Mouse (Mus musculus): ENCODE results near the gene Tssc4. TPM values are rescaled to one million over a fixed set of nuclear protein-coding genes. Genes with fewer than 3 reads are reported as not detected.

The Tssc4 gene
- total RNA-seq (2021): 10 to 100 TPM; 32.6 to 33.9 TPM

DNA sequence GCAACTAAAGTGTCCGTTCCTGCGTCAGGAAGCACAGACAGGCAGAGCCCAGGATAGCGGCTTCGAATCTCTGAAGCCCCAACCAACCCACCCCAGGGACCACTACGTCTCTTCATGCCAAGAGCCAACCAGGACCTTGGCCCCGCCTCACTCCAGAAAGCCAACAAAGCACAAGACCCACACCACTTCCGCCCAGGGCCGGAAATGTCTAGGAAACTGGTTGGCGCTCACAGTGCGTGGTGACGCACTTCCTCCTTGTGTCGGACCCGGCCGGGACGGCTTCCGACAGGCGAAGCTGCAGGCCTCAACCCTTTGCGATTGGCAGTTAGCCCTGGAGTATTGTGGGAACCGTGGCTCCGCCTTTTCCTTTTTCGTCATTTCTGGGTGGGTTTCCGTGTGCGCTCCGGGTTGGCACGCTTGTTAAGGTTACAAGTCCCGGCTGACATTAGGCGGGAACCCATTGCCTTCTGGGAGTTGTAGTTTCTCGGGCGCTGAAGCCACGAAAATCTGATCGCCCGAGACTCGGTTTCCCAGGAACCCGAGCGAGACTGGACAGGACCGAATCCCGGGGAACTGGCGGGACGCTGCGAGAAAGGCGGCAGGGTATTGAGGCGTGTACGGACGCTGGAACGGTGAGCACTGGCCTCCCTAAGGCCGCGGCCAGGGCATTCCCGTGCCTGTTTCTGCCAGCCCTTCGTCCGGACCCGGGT, at the start of gene Tssc4:
TSS of gene Tssc4 (plus strand) at position 368 of the 710 bp plus-strand sequence.
- peak; percentile 98 for DNase-seq

DNA sequence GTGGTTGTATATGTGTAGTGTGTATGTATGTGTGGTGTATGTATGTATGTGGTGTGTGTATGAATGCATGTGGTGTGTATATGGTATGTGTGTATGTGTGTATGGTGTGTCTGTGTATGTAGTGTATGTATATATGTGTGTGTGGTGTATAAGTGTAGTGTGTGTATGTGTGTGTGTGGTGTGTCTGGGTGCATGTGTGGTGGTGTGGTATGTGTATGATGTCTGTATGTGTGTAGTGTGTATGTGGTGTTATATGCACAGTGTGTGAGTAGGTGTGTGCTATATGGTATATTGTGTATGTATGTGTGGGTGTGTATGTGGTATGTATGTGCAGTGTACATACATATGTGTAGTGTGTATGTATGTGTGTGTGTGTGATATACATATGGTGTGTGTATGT, 49.0 kb upstream of the Tssc4 start:
- no peak for DNase-seq

DNA sequence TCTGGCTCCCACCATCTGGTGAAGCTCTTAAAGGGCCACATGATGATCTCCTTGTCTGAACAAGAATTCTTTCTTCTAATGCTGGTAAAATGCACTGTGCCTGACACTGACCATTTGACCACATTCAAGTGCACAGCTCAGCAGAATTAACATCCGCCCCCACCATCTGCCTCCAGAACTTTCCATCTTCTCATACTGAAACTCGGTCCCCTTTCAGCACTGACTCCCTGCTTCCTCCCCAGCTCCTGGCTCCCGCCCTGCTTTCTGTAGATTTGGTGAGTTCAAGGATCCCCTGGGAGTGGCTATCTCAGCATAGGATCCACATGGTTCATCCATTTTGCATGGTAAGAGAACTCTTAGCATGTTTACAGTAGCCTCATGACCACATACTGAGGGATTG, 48.3 kb upstream of the Tssc4 start:
- DNase-seq: peak; percentile 29

DNA sequence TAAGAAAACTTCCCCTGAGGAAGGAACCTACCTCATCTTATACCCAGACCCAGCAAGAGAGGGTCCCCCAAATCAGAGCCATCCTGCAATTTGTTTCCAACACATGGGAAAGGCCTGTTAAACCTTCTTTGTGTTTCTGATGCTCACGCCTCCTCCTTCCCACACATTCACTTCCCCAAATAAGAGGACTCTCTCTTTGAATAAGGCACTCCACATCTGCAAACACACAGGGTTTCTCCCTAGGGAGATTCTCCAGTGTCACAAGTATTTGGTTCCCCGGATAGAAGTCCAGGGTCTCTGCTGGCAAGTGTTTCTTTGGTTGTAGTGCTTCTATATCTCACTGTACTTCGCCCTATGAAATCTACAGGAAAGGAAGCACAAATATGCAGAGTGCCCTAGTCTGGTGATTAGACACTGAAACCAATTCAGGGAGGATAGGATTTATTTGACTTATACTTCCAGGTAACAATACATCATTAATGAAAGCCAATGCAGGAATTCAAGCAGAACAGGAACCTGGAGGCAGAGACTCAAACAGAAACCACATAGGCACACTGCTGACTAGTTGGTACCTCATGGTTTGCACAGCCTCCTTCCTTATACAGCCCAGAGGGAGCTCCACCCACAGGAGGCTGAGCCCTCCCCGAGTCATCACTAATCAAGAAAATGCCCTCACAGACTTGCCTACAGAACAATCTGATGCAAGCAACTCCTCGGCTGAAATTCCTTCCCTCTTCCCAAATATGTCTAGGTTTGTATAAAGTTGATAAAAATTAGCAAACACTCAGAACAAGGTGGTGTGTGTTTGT, 47.5 kb upstream of the Tssc4 start:
- no peak for DNase-seq

DNA sequence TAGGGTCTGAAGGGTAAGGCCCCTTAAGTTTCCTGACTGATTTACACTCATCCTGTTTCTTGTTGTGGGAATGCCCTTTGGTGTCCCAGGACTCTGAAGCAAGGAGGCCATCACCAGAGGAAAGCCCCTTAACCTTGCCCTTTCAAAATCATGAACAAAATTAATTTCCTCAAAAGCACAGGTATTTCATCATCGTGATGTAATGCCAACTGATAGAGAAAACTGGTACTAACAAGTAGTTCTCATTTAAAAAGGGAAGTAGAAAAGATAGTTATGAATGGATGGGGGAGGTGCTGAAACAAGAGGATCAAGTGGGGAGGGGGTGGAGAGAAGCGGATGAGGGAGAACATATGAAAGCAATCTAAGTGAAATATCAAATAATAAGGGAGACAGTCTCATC, 45.5 kb upstream of the Tssc4 start:
- no peak for DNase-seq

DNA sequence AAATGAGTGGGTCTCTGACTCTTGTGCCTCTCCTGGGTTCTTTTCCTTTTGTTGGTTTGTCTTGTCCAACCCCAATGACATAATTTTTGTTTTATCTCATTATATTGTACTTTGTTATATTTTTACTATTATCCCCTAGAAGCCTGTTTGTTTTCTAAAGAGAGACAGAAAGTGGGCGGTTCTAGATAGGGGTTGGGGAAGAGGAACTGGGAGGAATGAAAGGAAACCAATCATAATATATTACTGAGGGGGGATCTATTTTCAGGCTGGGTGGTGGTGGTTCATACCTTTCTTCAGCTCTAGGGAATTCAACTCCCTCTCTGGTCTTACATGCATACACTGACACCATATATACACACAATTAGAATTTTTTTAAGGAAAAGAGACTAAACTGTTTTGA, 44.8 kb upstream of the Tssc4 start:
- no peak for DNase-seq

DNA sequence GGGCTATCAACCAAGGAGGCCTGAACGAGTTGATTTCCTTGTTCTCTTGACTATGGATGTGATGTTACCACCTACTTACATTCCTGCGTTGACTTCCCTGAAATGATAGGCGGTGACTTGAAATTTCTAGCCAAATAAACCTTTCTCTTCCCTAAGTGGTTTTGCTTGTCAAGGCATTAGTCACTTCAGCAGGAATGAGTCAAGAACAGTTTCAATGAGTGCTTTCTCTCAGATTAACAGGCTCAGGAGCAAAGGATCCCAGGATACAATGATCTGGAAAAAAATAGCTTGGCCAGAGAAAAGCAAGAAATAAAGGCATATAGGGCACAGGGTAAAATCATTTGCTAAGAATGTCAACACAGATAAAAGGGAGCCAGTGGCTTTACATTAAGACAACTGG, 43.6 kb upstream of the Tssc4 start:
- DNase-seq: no peak

DNA sequence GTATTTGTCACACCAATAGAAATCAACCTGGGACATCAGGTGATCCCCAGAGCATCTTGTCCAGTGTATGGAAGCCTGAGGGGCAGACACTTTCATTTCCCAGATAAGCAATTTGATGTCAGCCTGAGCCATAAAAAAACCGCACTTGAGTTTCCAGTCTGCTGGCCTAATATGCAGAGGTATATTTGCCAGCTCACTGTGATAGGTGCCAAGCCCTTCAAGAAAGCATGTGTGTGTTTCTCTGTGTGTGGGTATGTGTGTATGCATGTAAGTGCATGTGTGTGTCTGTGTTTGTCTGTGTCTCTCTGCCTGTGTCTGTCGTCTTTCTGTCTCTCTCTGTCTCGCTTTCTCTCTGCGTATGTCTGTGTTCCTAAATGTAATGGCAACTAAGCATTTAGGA, 41.9 kb upstream of the Tssc4 start:
- DNase-seq: peak; percentile 28

DNA sequence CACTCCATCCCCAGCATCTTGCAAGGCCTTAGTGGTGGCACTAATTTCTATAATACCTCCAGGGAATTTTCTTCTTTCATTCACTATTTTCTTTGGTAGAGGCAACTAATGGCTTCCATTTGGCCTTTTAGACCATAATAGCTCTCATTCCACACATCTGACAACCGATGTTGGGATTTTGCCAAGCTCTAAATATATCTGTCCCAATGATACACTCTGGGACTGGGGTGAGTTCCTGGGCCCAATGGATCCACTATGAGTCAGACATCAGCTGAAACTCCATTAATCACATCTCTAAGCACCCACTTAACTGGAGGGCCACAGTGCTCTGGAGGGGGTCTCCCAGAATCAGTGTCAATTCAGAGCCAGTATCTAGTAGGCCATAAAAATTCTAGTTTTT, 37.2 kb upstream of the Tssc4 start:
- DNase-seq: peak; percentile 32

DNA sequence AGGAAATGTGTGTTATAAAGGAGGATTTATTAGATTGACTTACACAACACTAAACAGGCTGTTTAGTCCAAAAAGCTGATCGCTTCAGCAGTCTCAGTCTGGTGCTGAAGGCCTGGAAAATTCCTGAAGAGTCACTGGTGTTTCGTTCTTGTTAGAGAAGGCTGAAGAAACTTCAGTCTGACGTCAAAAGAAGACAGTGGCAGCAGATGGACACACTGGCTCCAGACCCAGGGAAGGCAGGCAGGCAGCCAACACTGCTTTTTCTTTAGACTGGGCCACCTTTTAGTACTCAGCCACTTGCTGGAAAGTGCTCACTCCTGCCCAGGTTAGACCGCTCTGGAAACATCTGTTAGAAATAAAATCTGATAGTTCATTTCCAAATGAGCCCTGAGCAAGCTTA, 35.5 kb upstream of the Tssc4 start:
- peak; percentile 57 for DNase-seq

DNA sequence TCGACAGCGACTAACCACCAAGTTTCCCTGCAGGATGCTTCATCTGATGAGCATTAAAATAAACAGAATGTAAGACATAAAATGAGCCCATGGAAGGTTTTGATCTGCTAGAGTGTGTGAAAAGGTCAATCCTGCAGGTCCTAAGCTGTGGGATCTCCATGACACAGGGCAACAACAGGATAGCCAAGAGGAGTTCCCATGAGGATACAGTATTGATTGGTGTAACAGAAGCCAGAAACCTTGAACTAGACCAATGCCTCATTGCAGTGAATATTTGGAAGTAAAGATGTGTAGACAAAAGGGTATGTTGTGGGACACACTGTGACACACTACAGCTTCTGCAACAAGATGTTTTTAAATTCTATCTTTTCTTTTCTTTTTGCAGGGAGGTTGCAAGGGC, 34.9 kb upstream of the Tssc4 start:
- DNase-seq: no peak

DNA sequence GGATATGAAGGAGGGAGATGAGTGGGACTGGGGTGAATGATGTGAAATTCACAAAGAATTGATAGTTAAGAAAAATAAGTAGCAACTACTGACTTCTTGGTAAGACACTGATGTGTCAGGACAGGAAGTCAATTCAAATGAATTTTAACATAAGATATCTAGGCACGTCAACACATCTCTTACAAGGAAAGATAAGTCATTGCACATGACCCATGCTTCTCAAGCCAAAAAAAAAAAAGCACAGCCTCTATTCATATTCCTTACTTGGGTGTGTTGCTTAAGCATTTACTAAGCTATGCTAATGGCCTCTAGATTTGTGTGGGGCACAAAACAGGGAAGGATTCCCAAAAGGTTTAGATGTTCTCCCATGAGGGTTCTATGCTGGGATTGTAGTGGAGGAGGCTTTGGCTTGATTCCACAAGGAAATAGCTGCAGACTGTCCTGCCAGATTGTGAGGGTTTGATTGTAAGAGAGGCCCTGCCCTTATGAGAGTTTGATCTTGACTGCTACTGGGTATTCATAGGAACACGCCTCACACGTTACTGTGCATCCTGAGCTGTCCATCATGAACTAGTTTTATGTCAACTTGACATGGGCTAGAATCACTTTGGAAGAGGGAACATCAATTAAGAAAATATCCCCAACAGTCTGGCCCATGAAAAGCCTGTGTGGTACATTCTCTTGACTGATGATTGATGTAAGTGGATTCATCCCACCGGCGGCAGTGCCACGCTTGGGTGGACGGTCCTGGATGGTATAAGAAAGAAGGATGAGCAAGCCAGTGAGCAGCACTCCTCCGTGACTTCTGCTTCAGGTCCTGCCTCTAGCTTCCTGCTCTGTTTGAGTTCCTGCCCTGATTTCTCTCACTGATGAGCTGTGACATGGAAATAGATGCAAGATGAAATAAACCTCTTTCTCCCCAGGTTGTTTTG, 34.3 kb upstream of the Tssc4 start:
- DNase-seq: peak; percentile 8

DNA sequence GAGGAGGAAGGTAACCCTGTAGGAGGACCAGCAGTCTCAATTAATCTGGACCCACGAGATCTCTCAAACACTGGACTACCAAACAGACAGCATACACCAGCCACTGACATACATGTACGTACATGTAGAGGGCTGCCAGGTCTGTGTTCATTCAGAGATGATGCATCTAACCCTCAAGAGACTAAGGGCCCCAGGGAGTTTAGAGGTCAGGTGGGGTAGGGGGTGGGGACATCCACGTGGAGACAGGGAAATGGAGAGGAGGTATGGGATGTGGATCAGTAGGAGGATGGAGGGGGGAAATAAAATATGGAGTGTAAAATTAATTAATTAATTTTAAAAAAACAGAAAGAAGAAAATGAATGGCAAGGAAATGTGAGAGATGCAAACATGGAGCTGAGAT, 32.3 kb upstream of the Tssc4 start:
- no peak for DNase-seq

DNA sequence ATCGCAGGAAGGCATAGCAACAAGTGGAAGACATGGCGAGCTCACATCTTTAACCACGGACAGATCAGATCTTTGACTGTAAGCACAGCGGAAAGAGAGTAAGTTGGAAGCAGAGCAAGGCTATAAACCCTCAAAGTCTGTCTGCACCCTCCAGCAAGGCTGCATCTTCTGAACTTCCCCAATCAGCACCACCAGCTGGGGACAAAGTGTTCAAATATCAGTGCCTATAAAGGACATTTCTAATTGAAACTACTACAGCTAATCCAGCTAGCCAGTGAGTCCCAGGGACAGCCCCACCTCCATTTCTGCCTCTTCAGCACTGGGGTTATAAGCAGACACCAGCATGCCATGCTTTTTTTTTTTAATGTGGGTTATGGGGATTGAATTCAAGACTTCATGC, 31.7 kb upstream of the Tssc4 start:
- no peak for DNase-seq

DNA sequence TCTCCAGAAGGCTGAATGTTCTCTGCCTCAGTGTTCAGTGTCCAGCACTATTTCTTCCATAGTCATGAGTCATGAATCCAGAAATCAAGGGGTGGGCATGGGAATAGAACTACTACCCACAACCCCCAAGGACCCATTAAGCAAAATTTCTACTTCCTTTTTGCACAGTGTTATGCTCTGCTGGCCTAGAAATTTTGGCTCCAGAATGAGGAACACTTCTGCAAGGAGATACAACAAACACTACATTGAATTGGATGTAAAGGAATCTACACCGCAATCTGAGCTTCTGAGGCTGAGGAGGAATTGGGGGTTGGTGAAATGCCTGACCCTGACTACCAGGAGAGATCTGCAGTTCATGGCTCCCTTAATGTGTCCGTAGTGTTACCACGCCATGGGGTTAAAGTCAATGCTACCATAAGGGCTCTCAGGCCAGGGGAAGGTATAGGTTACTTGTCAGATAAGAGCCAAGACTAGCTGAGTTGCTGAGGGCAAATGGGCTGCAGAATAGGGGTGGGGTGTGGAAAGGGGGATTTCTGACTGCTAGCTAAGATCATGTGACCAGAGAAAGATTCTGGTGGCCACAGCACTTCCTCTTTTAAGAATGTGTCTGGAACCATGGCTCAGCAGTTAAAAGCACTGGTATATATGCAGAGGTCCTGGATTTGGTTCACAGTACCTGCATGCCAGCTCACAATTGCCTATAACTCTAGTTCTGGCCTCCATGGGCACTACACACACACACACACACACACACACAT, 30.7 kb upstream of the Tssc4 start:
- no peak for DNase-seq

DNA sequence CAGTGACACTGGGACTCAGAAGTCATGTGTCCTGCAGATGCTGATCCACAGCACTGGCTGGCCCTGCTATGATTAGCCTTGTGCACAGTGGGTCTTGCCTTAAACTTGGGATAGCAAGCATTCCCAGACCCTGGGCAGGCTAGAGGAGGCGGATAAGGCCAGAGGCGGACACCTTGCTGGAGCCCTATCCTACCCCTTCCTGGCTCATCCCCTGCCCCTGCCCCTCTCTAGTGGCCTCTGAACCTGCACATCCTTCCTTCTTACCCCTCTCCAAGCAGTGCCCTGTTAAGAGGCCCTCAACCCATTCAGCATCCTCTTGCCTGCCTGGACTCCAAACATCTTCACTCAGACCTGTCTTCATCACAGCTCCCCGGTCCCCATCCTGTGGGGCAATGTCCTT, 28.5 kb upstream of the Tssc4 start:
- no peak for DNase-seq

DNA sequence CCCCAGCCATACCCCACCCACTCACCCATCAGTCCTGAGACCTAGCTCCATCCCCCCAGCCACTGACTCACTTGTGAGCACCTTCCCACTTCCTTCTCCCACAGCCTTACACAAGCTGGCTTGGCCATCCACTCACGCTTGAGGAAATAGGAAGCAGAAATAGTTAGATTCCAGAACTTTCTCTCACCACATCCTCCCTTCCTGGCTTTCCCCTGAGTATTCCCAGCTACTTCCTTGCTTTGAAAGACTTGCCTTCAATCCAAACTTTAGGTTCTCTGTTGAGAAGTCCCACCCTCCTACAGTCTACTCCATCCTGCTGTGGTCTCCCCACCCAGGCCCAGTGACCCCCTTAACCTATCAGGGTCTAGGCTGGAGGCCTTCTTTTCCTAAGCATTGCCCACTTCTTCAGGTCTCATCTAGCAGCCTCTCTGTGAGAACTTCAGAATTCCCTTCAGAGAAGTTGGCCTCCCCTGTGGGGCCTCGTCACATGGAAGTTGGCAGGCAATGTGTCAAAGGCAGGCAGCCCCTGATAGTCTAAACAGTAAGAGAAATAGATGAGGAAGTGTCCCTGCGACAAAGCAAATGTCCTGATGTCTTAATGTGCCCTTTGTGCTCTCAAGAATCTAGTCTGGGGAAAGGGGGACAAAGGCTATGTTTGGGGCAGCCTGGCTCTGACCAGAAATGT, 27.8 kb upstream of the Tssc4 start:
- no peak for DNase-seq

DNA sequence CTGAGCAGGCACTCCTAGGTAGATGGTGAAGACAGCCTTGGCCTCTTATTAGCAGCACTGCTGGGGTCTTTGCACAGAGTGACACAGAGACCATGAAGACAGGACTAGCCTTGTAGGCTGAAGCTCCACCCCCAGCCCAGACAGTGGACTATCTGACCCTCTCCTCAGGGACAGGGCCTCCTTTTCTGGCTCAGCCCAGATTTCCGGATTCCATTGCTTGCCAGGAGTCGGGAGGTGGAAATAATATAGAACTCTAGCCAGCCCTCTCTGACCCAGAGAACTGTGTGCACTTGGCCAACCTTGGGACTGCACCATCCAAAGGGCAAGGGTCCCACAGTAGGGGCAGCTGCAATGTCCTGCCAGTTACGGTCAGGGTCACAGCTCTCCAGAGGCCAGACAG, 27.0 kb upstream of the Tssc4 start:
- peak; percentile 78 for DNase-seq

DNA sequence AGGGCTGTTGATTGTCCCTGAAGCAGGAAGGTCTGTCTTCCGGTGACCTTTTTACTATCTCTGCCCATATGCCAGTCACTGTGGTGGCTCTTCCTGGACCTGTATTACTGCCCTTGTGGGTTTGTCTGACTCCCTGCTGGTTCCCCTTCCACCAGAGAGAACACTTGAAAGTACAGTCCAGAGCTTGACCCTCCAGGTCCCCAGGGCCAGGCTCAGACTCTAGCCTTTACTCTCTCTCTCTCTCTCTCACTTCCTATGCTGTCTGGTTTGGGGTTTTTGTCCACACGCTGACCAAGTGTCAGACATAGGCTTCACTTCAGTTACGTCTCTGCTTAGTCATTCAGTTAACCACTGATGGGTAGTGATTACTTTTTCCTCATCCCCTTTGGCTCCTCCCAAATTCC, 26.1 kb upstream of the Tssc4 start:
- DNase-seq: no peak

DNA sequence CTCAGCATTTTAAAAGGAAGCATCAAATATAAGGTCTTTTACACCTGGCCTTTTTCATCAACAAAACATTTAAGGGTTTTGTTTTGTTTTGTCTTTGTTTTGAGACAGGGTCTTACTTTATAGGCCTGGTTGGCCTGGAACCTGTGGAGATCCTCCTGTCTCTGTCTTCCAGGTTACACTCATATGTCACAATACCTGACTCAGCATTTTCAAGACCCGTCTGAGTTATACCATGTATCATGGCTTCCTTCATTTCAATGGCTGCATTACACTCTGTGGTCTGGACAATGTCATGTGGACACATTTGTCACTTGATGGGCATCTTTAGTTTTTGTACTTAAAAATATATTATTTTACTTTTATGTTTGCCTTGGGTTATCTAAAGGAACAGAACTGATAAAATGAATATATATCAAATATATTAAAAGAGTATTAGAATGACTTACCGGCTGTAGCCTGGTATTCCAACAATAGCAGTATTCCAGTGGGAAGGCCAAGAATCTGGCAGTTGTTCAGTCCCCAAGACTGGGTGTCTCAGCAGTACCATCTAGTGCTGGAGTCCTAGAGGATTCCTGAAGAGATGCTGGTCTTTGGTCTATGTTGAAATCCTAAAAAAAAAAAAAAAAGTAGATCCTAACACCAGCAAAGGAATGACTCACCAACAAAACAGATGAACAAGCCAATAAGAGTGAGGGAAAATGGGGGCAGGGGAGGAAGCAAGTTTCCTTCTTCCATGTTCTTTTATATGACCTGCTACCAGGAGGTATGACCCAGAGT, 24.8 kb upstream of the Tssc4 start:
- no peak for DNase-seq

DNA sequence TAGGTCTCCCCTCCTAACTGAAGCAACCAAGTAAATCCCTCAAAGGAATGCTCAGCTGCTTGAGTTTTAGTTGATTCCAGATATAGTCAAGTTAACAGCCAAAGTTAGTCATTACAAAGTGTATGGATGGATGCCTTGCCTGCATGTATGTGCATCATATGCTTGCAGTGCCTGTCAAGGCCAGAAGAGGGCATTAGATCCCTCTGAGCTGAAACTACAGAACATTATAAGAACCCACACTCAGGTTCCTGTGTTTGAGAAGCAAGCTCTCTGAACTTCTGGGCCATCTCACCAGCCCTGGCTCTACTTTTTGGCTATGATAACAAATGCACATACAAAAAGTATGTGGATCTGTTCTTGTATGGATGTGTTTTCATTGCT, 24.2 kb upstream of the Tssc4 start:
- no peak for DNase-seq
